In genomic region chr4:122988004-122988403, GRCm38 (mm10) we compare ENCODE assay signal across 10 mouse cellular contexts. TPM values are rescaled to one million over a fixed set of nuclear protein-coding genes. Genes with fewer than 3 reads are reported as not detected.
DNase-seq lines count a peak whose midpoint lies in the region; ATAC-seq and TF ChIP-seq lines count a peak whose summit lies in the region.
"Not testable (repeated sequence)": the region's sequence is repeated elsewhere in the genome, so short reads cannot be mapped to it uniquely, and the experiment has no call there.
"Had no signal": no experiment of that assay in that cellular context is flagged by ENCODE, and none has a peak within 500 bp of the region (broad histone marks: within the 10 kb centered on the region; RNA-seq: fewer than 3 reads in every experiment).

No protein-coding gene starts in this region.

- H3K9ac ChIP-seq in ES-E14 (ENCODE audit: insufficient read depth, low read depth, low read length, poor library complexity, severe bottlenecking); heart, adult 2 months (ENCODE audit: low read depth, low read length); liver, postnatal 0 days (replicated peaks): not testable (repeated sequence)

- TF ChIP-seq POLR2A in heart, adult 2 months (IDR thresholded peaks at IDR 0.05; ENCODE audit: insufficient read depth, low read depth, low read length); kidney, adult 2 months (IDR thresholded peaks at IDR 0.05; ENCODE audit: low read depth, low read length): not testable (repeated sequence)

- intact Hi-C loops in heart, adult 2 months (cut with DNase I): not testable (repeated sequence)

- H3K4me3 ChIP-seq in ES-E14 (ENCODE audit: insufficient read depth in 1 of 2, low read depth in 1 of 2, low read length in 2 of 2, poor library complexity in 1 of 2, severe bottlenecking in 1 of 2); heart, adult 2 months; kidney, adult 2 months (ENCODE audit: insufficient read depth, low read depth, low read length); liver, postnatal 0 days (ENCODE audit: low read depth, low read length): not testable (repeated sequence)

- not testable (repeated sequence) for H3K79me2 ChIP-seq in heart, adult 2 months (replicated peaks; ENCODE audit: control insufficient read depth, insufficient read depth, low read length)

- H3K9me3 ChIP-seq in ES-E14 (ENCODE audit: control insufficient read depth, insufficient read depth, low read depth, low read length); liver, postnatal 0 days (ENCODE audit: low read length): not testable (repeated sequence)

- in situ Hi-C loops in ES-E14 (cut with MboI; ENCODE audit: low sequenced_read_pairs in 2 of 2, unreplicated experiment in 2 of 2): not testable (repeated sequence)

- TF ChIP-seq EP300 in heart, adult 2 months (IDR thresholded peaks at IDR 0.05; ENCODE audit: insufficient read depth, low read depth, low read length); liver, postnatal 0 days (IDR thresholded peaks at IDR 0.05; ENCODE audit: low read depth): not testable (repeated sequence)

- H3K36me3 ChIP-seq in ES-E14 (ENCODE audit: control insufficient read depth, insufficient read depth, low read length, poor library complexity, severe bottlenecking); heart, adult 2 months (ENCODE audit: control insufficient read depth, insufficient read depth, low read length); kidney, adult 2 months (ENCODE audit: control insufficient read depth, insufficient read depth, low read length); liver, postnatal 0 days (replicated peaks; ENCODE audit: insufficient read depth, low read length): not testable (repeated sequence)

- not testable (repeated sequence) for H3K4me2 ChIP-seq in liver, postnatal 0 days (ENCODE audit: low read depth, low read length)

- WGBS in heart, adult 2 months: 68% methylated on average over 3 of the region's 3 CpGs
- WGBS in kidney, adult 2 months: 68% methylated on average over 3 of the region's 3 CpGs
- WGBS in liver, postnatal 0 days (ENCODE audit: insufficient replicate concordance): 48% methylated on average over 3 of the region's 3 CpGs

- H3K27me3 ChIP-seq in heart, adult 2 months (ENCODE audit: control insufficient read depth, insufficient read depth, low read length); kidney, adult 2 months (replicated peaks; ENCODE audit: control insufficient read depth, insufficient read depth, low read length): not testable (repeated sequence)
- peaks cover 13% of the 10 kb centered on the region for H3K27me3 ChIP-seq in liver, postnatal 0 days (ENCODE audit: insufficient read depth, low read length)

- H3K27ac ChIP-seq in ES-E14 (ENCODE audit: insufficient read depth, low read depth, low read length, poor library complexity, severe bottlenecking); heart, adult 2 months; kidney, adult 2 months (ENCODE audit: insufficient read depth, low read depth, low read length); liver, postnatal 0 days (ENCODE audit: low read depth): not testable (repeated sequence)

- not testable (repeated sequence) for H3K4me1 ChIP-seq in ES-E14 (ENCODE audit: control insufficient read depth in 2 of 2, insufficient read depth in 2 of 2, low read length in 2 of 2, poor library complexity in 1 of 2); heart, adult 2 months (ENCODE audit: control insufficient read depth, insufficient read depth, low read length); kidney, adult 2 months (ENCODE audit: control insufficient read depth, insufficient read depth, low read length); liver, postnatal 0 days (ENCODE audit: insufficient read depth)

- ATAC-seq in liver, postnatal 0 days: not testable (repeated sequence)

- peak; percentile 34 for TF ChIP-seq CTCF in heart, adult 2 months (IDR thresholded peaks at IDR 0.05)
- 0 out of 2 replicates have a peak, but pooled peaks have one; percentile 15 for TF ChIP-seq CTCF in kidney, adult 2 months (conservative IDR thresholded peaks at IDR 0.05; ENCODE audit: insufficient read depth, insufficient read length, low read depth, low read length)
- TF ChIP-seq CTCF in liver, postnatal 0 days (IDR thresholded peaks at IDR 0.05; ENCODE audit: low read depth): peak; percentile 52

- peak; percentile 13 for DNase-seq in CD4-positive helper T cell, adult 2 months (ENCODE audit: low read depth, low spot score)
- not testable (repeated sequence) for DNase-seq in ES-E14 (ENCODE audit: low read depth, low spot score); heart, adult 2 months; liver, postnatal 0 days
- DNase-seq in ZHBTc4 (ENCODE audit: low read depth, low spot score): peak; percentile 74
- peak; percentile 20 for DNase-seq in kidney, adult 2 months
- peak; percentile 24 for DNase-seq in right cerebral cortex, postnatal 14 days
- DNase-seq in thymus, postnatal 25 days: peak; percentile 27

TF ChIP-seq in ES-E14, 5 proteins besides CTCF, POLR2A, EP300 and RAD21:
- TF ChIP-seq ZC3H11A (IDR thresholded peaks at IDR 0.05; ENCODE audit: borderline replicate concordance, low read depth, low read length) (0 out of 2 replicates have a peak, but pooled peaks have one; percentile 27), ZNF384 (IDR thresholded peaks at IDR 0.05; ENCODE audit: low read depth, low read length) (peak; percentile 34; the same call in 1 of the 2 replicates)

RNA-seq across cellular contexts. Expression of gene Mycl, which starts 7.4 kb away (rescaled TPM):
- total RNA-seq in ES-E14 (2012; rRNA removed): 6.8 and 7.3 TPM in 2 replicates
- total RNA-seq in heart, adult 2 months (2021): under 1 TPM; 0.10 to 0.18 TPM
- polyA plus RNA-seq in heart, adult 2 months (2012; rRNA removed): 0.20 and 0.64 TPM in 2 replicates
- 1.5 and 1.6 TPM in 2 replicates for polyA plus RNA-seq in kidney, adult 2 months (2012; rRNA removed)
- 1.2 and 1.5 TPM in 2 replicates for polyA plus RNA-seq in liver, postnatal 0 days (2015; fragmentation: Nextera tagmentation; extraction: Ambion mirVana)
- polyA plus RNA-seq: inflammation-experienced regulatory T-cells, adult 6 months had no signal

RNA-seq across cellular contexts. Expression of gene Mfsd2a, which starts 27.0 kb away (rescaled TPM):
- total RNA-seq in ES-E14 (2012; rRNA removed): 3.7 and 4.3 TPM in 2 replicates
- total RNA-seq in heart, adult 2 months (2021): under 1 TPM; 0.23 to 0.39 TPM
- 0.12 TPM in 1 of 2 replicates, not detected in the other for polyA plus RNA-seq in heart, adult 2 months (2012; rRNA removed)
- polyA plus RNA-seq in kidney, adult 2 months (2012; rRNA removed): 27.6 and 43.9 TPM in 2 replicates
- polyA plus RNA-seq in liver, postnatal 0 days (2015; fragmentation: Nextera tagmentation; extraction: Ambion mirVana): not detected in 2 replicates
- total RNA-seq: common myeloid progenitor, adult 5-6 weeks had no signal

RNA-seq across cellular contexts. Expression of gene Trit1, which starts 28.4 kb away (rescaled TPM):
- total RNA-seq in ES-E14 (2012; rRNA removed): 17.1 and 19.1 TPM in 2 replicates
- 1 to 10 TPM; 5.4 to 5.5 TPM for total RNA-seq in heart, adult 2 months (2021)
- 2.4 and 2.8 TPM in 2 replicates for polyA plus RNA-seq in heart, adult 2 months (2012; rRNA removed)
- 4.7 and 5.1 TPM in 2 replicates for polyA plus RNA-seq in kidney, adult 2 months (2012; rRNA removed)
- polyA plus RNA-seq in liver, postnatal 0 days (2015; fragmentation: Nextera tagmentation; extraction: Ambion mirVana): 7.1 and 7.5 TPM in 2 replicates

Comparison
In these comparisons a context has a peak if more than half of its experiments do, and no peak if none do; other contexts are left out.
1. RNA of gene Mfsd2a, which starts 27.0 kb away (polyA plus RNA-seq): 27.6 to 43.9 TPM in kidney, adult 2 months; 0.12 TPM in heart, adult 2 months and not detected in liver, postnatal 0 days; every median in the first group is over 10 times any median in the second.
2. Peak in every context shown above with its lines, with median percentiles within 50 percentile points of each other: CTCF ChIP-seq.